Mouse (Mus musculus): ENCODE measurements at regions not wholly inside any gene's neighbourhood (a gene's known extent, or its start where the extent isn't known, plus 50 kb on each side); places are given as distances from the start of the nearest gene placed in this dataset.

DNA sequence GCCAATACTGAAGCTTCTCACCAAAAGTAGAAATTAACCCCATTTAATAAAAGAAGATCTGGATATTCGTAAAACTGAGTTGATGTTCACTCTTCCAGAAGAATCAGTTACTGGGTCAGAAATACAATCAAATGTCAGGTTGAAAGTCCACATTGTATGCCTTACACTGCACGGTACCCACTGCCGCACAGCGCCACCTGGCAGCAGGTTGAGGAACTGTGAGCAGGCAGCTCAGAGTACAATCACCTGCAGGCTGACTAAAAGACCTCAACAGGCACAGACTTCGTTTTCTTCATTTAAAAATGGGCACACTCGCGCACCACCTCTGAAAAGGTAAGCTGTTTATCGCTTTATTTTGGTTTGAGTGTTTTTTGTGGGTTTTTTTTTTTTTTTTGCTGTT lies 341.8 kb upstream of the Mms22l start:
- peak; percentile 36 for DNase-seq (ENCODE audit: low read depth, low spot score)

DNA sequence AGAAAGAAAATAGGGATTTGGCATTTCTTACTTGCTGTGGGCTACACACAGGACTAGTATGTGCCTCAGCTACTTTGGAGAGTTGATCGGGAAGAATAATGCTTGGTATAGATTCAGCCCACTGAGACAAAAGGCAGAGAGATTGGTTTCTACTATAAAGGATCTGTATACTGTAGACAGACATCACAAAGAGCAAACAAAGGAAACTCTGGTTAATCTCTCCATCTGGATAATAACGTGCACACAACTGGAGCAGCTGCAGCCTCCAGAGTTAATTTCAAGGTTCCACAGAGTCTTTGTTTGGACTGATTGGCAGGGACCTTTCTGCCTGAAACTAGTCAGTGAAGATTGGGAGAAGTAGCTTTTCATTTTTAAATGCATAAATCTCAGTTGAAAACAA lies 322.5 kb upstream of the Mms22l start:
- DNase-seq (ENCODE audit: low read depth, low spot score) = no peak

DNA sequence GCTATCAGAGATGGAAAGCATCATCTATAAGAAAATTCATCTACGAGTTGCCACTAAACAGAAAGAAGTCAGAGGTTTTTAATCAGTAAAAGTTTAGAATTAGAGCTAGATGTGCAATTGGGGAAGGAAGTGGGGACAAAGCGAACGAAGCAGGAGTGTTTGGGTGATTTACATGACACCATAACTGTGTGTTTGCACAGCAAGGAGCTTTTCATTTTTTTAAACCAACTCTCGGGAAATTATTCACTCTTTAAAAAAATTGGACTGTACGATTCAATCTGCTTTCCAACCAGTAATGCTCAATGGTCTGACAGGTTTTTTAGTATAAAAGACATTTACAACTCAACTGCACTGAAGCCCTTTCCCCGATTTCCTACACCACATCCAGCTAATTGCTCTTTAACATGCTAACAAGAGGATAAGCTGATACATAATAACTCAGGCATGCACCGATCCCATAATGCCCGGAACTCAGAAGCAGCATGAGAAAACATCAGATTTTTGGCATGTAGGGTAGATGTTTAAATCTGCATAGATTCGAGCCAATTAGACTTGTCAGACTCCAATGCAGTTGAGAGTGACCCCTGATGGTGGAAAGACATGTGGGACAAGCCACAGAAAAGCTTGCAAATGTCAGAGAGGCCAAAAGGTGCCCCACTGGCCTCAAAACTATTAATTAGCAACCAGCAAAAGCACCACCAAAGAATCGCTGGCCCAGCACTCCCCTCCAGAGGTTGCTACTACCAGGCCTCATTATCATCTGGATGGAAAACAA lies 282.8 kb upstream of the Mms22l start:
- DNase-seq (ENCODE audit: low read depth, low spot score) = no peak

- no peak for DNase-seq (ENCODE audit: low read depth, low spot score)
Observed at GRCm38 (mm10) chr4:24214037-24214362, 282.3 kb upstream of the Mms22l start.

DNA sequence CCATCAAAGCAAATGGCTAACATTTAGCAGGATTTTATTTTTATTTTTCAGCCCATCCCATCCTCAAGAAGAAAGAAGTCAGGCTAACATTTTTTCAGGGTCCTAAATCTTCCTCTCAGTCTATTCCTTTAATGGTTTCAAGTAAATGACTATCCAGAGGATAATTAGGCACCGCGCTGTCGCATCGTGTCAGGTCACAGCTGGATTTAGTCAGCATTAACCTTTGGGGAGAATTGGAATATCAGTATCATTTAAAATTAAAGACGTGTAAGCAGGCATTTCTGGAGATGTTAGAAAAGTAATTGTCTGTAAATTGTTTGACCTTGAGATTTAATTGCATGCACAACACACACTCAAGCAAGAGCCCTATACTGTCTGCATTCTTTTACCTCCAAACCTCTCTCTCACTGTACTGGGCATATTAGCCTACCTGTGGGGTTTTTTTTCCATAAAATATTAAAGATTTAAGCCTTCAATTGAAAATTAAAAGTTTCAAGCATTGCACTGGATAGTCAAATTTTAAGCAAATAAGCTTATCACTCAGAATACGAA lies 277.8 kb upstream of the Mms22l start:
- no peak for DNase-seq (ENCODE audit: low read depth, low spot score)

DNA sequence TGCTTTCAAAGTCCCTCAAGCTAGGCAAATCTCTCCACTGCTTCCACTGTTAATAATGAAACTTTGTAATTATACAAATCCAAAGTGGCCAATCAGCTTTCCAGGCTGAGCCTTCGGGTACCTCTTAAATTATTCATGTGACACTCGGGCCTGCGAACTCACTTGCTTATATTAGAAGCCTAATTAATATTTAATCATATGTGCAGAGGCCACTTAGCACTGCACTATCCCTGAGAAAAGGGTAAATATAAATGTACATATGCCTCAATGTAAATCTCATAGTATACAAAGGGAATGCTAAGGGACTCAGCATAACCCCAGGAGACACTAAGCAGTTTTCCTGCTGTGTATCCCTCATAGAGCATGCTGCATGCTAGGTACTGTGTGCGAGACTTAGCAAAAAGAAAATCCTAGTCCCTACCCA lies 277.2 kb upstream of the Mms22l start:
- no peak for DNase-seq (ENCODE audit: low read depth, low spot score)

- DNase-seq (ENCODE audit: low read depth, low spot score) = no peak
Observed at GRCm38 (mm10) chr4:24219583-24219982, 276.7 kb upstream of the Mms22l start.

- no peak for DNase-seq (ENCODE audit: low read depth, low spot score)
Observed at GRCm38 (mm10) chr4:24245124-24245523, 251.1 kb upstream of the Mms22l start.

DNA sequence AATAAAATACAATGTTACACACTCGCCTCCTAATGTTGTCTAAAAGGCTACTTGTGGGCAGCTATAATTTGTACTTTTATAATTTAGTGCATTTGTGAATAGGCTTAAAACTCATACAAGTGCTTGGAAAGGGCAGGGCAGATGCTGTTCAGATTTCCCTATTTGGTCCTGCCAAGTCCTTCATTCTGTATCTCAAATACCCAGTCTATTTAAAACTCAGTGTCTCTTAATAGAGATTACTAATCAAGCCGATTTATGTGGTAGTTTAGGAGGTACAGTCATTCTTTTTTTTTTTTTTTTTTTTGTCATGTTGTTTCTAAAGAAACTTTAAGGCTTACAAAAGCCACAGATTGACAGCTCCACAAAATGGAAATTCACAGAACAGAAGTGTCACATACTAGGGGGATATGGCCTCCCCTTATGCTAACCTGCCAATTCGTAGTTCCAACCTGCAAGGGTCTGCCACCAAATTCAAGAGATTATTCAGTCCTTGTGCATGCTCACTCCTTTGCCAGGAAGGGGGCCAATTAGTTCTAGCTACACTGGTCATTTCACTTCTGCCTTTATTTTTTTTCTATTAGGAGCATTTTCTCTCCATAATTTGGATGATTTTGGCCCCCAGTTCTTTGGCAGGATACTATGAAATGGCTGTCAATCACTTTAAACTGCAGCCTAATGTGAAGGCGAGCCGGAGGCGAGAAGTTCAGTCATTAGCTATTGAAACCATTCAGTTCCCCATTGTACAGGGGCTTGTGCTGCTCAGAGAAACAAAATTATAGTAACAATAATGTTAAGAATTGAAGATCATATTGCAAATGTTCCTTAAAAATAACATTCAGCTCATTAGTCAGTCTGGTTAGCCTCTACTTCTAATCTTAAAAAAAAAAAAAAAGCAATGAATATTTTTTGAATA lies 247.9 kb upstream of the Mms22l start:
- DNase-seq (ENCODE audit: low read depth, low spot score) = no peak

GRCm38 (mm10) chr4:24249243-24249970 lies 246.8 kb upstream of the Mms22l start:
- peak; percentile 49 for DNase-seq (ENCODE audit: low read depth, low spot score)

- peak; percentile 17 for DNase-seq (ENCODE audit: low read depth, low spot score)
Observed at GRCm38 (mm10) chr4:24278154-24278553, 218.1 kb upstream of the Mms22l start.

Measured in 3T3-L1 (cell line).